Mouse (Mus musculus) spleen, adult 2 months (tissue): ENCODE data around the gene Slc35e2. TPM values are rescaled to one million over a fixed set of nuclear protein-coding genes. Genes with fewer than 3 reads are reported as not detected.

Experiments
- DNase-seq, 2 experiments: peaks; one replicate each; pipeline versions ENCODE4 v3.0.0 to v3.0.0-alpha.2; 2012 to 2021; ENCODE audit warnings: low spot score in 2 of 2, low read depth in 1 of 2
- H3K27ac ChIP-seq: fragments of 200-500 bp; 2 replicates; pipeline ENCODE4 v1.5.1; 2012; ENCODE audit warnings: low read length, inconsistent platforms; ENCODE audit not compliant: insufficient read depth
- H3K27me3 ChIP-seq: fragments of 200-500 bp; 2 replicates; pipeline ENCODE4 v1.6.1; 2012; ENCODE audit warnings: mild to moderate bottlenecking, moderate library complexity, low read length, inconsistent platforms; ENCODE audit not compliant: control insufficient read depth, insufficient read depth
- H3K36me3 ChIP-seq: fragments of 200-500 bp; 2 replicates; pipeline ENCODE4 v1.6.1; 2012; ENCODE audit warnings: mild to moderate bottlenecking, low read length, inconsistent platforms; ENCODE audit not compliant: control insufficient read depth, insufficient read depth
- H3K4me1 ChIP-seq: fragments of 200-500 bp; 2 replicates; pipeline ENCODE4 v1.6.1; 2011; ENCODE audit warnings: inconsistent platforms; ENCODE audit not compliant: control insufficient read depth, insufficient read depth, insufficient read length
- H3K4me3 ChIP-seq: fragments of 200-500 bp; 2 replicates; pipeline ENCODE4 v1.5.1; 2011; ENCODE audit warnings: mild to moderate bottlenecking, inconsistent platforms; ENCODE audit not compliant: insufficient read depth, insufficient read length; ENCODE audit errors: extremely low read depth
- CTCF ChIP-seq: fragments of 200-500 bp; IDR thresholded peaks from 2 replicates; pipeline ENCODE4 v1.5.1; 2011; ENCODE audit warnings: mild to moderate bottlenecking, inconsistent platforms; ENCODE audit not compliant: insufficient read depth, insufficient read length, insufficient replicate concordance; ENCODE audit errors: extremely low read depth
- POLR2A ChIP-seq: fragments of 200-500 bp; IDR thresholded peaks from 2 replicates; pipeline ENCODE4 v1.6.1; 2011; ENCODE audit warnings: low read depth, low read length, inconsistent platforms
- WGBS: fragments of 180-500 bp; shearing (Covaris S2); methylation state at CpG from one replicate; pipeline ENCODE4 v1.1.7; 2018; 5-methylcytosine and 5-hydroxymethylcytosine counted together
- polyA plus RNA-seq: library from polyadenylated mRNA; depleted of rRNA; stranded (reverse); fragments of >200 nt; gene quantifications from 2 replicates; pipeline ENCODE4 v1.2.3, GENCODE M21; 2012

Gene Slc35e2
- polyA plus RNA-seq, 1 experiment, result 7.1 TPM

DNA sequence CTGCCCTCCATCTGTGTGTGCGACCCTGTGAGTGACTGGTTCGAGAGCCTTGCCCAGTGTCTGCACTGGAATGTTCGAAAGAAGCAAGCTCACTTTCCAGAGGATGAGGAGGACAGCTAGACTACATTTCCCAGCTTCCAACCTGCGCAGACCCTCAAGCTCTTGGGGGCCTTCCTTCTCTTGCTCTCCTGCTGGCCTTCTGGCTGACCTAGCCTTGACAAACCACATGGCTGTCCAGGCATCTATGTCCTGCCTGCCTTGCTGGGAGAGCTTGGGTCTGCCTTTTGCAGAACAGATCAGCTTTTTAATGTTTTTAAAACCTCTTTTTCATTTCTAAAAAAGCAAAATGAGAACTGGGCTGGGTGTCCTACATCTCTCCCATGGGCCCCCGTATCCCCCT is 11.9 kb upstream of the Slc35e2 start:
- Histone ChIP-seq H3K4me1 (no peaks in the 10 kb centered on the region), H3K36me3 (peaks cover 38% of the 10 kb centered on the region), H3K4me3 (no peak overlapping the region), H3K27me3 (no peaks in the 10 kb centered on the region), H3K27ac (no peak overlapping the region)
- WGBS, result 94% methylated on average over 5 of the region's 5 CpGs
- TF ChIP-seq POLR2A (no peak), CTCF (no peak)
- DNase-seq, result no peak

DNA sequence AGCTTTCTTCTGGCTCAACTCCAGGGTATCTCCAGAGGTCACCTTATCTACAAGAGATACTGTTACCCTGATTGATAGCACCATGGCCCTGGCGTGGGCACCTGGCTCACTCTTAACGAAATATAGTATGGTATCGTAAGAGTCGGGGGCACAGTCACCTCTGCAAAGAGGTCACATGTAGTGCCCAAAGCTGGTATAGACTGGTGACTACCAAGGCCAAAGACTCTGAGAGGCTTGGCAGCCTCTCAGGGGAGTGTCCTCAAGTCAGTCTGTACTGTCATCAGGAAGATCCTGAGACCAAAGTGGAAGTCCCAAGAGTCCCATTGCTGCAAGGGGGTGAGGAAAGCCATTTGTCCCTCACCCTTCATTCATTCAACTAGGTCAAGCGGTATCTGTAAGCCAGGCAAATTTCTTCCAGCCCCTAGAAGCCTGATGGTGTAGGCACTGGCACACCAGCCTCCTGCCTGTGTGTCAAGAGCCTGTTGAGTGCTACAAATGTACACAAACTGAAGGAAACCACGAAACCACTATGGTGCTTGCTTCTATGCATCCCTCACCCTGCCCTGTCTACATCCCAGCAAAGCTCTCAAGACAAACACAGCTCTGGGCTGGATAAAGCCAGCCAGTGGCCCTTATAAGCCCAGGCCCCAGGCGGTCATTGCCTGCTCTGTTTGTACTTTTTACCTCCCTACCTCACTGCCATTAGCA is 10.1 kb upstream of the Slc35e2 start:
- 75% methylated on average over 7 of the region's 7 CpGs for WGBS
- TF ChIP-seq CTCF (no peak), POLR2A (no peak)
- DNase-seq, result no peak
- H3K4me1 ChIP-seq, result no peaks in the 10 kb centered on the region
- H3K36me3 ChIP-seq, result peaks cover 24% of the 10 kb centered on the region
- H3K4me3 ChIP-seq, result no peak overlapping the region
- H3K27ac ChIP-seq, result no peak overlapping the region
- no peaks in the 10 kb centered on the region for H3K27me3 ChIP-seq

DNA sequence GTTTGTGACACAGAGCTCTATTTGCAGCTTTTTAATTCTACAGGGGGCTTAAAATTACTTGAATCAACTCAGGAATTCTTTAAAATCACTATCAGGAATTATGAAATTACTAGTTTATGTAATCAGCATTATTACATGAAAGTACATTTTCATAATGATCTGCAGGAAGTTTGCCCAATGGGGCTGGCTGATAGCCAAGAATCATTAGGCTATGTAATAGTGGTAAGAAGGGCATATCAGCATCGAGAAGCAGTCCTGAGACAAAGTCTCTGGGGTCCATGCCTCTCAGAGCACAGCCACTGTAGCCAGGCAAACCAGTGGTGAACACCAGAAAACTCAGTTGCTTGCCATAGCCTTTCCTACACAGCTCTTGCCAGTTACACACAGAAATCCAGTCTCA is 7.4 kb upstream of the Slc35e2 start:
- TF ChIP-seq POLR2A (no peak), CTCF (no peak)
- 59% methylated on average over 1 of the region's 1 CpGs for WGBS
- Histone ChIP-seq H3K36me3 (peaks cover 7% of the 10 kb centered on the region), H3K4me1 (no peaks in the 10 kb centered on the region), H3K4me3 (no peak overlapping the region), H3K27ac (no peak overlapping the region), H3K27me3 (no peaks in the 10 kb centered on the region)
- no peak for DNase-seq

DNA sequence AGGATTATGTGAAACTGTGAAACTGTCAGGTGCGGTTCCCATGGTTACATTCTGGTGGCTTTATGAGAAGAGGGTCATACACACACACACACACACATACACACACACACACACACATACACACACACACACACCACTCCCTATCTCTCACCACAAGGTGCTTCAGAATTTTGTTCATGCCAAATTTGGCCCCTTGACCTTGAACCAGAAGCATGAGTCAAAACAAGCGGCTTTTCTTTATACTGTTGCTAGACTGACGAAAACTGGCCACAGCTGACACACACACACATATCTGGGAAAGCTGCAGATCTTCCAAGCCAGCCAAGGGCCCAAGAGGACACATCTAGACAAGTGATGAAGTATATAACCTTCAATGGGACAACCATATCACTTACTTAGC is 5.4 kb upstream of the Slc35e2 start:
- Histone ChIP-seq H3K27ac (no peak overlapping the region), H3K36me3 (no peaks in the 10 kb centered on the region), H3K27me3 (no peaks in the 10 kb centered on the region), H3K4me1 (no peaks in the 10 kb centered on the region), H3K4me3 (no peak overlapping the region)
- no peak for DNase-seq
- WGBS, result 75% methylated on average over 3 of the region's 3 CpGs
- TF ChIP-seq POLR2A, result no peak
- no peak for TF ChIP-seq CTCF

DNA sequence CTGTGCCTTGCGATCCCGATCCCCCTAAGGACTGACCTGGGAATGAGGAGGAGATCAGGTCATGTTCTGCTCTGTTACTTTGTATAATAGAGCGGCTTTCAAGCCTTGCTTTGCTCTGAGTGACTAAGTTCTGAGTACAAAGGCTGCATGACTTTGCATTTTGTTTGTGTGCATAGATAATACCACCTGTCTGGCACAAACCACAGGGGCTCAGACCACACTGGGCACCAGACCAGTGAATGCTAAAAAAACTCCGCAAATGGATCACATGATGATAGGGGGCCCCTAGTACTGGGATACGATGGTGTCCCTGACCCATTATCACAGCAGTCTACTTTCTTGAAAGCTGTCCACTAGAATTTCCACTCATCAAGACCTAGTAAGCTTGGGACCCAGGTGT is 4.6 kb upstream of the Slc35e2 start:
- Histone ChIP-seq H3K27me3 (no peaks in the 10 kb centered on the region), H3K36me3 (no peaks in the 10 kb centered on the region), H3K4me1 (no peaks in the 10 kb centered on the region), H3K27ac (no peak overlapping the region), H3K4me3 (no peak overlapping the region)
- TF ChIP-seq CTCF (no peak), POLR2A (no peak)
- DNase-seq, result no peak
- 37% methylated on average over 5 of the region's 5 CpGs for WGBS

DNA sequence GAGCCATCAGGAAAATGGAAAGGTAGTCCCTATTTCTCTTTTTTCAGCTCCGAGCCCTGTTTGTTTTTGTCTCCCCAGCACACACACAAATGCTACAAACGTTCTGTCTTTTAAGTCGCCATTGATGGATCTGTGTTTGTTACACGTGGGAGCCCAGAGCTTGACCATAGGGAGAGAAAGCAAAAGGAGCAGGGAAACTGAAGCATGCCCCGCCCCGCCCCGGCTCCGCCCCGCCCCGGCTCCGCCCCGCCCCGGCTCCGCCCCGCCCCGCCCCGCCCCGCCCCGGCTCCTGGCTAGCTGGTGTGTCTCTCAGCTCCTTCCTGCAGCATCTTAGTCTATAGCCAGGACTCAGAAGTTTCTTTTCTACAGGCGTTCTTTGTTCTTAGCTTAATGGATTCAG is 2.7 kb upstream of the Slc35e2 start:
- H3K36me3 ChIP-seq, result no peaks in the 10 kb centered on the region
- H3K27ac ChIP-seq, result no peak overlapping the region
- DNase-seq, result no peak
- TF ChIP-seq POLR2A, result no peak
- TF ChIP-seq CTCF, result no peak
- H3K4me1 ChIP-seq, result no peaks in the 10 kb centered on the region
- H3K27me3 ChIP-seq, result no peaks in the 10 kb centered on the region
- no peak overlapping the region for H3K4me3 ChIP-seq
- WGBS, result 53% methylated on average over 20 of the region's 20 CpGs

DNA sequence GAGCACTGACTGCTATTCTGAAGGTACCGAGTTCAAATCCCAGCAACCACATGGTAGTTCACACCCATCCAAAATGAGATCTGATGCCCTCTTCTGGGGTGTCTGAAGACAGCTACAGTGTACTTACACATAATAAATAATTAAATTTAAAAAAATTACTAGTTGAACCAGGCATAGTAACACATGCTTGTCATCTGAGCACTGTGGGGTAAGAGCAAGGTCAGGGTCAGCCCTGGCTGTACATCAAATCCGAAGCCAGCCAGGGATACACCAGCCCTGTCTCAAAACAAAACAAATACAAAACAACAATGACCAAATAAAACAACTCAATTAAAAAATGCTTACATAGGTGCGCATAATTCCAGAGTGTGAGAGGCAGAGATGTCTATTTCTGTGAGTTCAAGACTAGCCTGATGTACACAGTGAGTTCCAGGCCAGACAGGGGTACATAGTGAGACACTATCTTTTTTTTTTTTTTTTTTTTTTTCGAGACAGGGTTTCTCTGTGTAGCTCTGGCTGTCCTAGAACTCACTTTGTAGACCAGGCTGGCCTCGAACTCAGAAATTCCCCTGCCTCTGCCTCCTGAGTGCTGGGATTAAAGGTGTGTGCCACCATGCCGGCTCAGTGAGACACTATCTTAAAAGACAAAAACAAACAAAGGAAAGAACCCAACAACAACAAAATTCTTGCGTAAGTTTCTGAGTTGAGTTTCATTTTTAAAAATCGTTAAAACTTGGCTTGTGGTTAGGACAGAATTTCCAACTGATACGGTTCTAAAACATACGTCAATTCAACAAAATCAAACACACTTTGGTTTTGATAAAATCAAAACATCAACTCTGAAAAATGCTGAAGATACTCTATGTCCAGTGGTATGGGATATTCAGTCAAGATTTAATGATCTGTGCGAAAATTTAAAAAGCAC is 1.1 kb upstream of the Slc35e2 start:
- Histone ChIP-seq H3K4me3 (no peak overlapping the region), H3K27me3 (no peaks in the 10 kb centered on the region), H3K27ac (no peak overlapping the region), H3K4me1 (no peaks in the 10 kb centered on the region), H3K36me3 (no peaks in the 10 kb centered on the region)
- TF ChIP-seq POLR2A (no peak), CTCF (no peak)
- no peak for DNase-seq
- WGBS, result 54% methylated on average over 11 of the region's 11 CpGs
